Mouse (Mus musculus) lung, adult 2 months (tissue): ENCODE results near the gene Hoxb5.

Source experiments
- CTCF ChIP-seq: fragments of 200-500 bp; IDR thresholded peaks from 2 replicates; pipeline ENCODE4 v1.5.1; 2011; ENCODE audit warnings: mild to moderate bottlenecking, low read length, control low read depth; ENCODE audit not compliant: insufficient read depth
- POLR2A ChIP-seq: fragments of 200-500 bp; IDR thresholded peaks from 2 replicates; pipeline ENCODE4 v1.6.1; 2011; ENCODE audit warnings: low read depth, mild to moderate bottlenecking, control low read depth, low read length, borderline replicate concordance; ENCODE audit errors: extremely low read depth

- TF ChIP-seq POLR2A: no peak
- TF ChIP-seq CTCF: no peak
Measured at GRCm38 (mm10) chr11:96313806-96314428, 10.8 kb downstream of the Hoxb5 start.
